Mouse (Mus musculus) mammary gland, adult 2 months (tissue): ENCODE results near the gene Pou2f2. TPM values are rescaled to one million over a fixed set of nuclear protein-coding genes. Genes with fewer than 3 reads are reported as not detected.

Experiments
- polyA plus RNA-seq: library from polyadenylated mRNA; depleted of rRNA; stranded (reverse); fragments of >200 nt; gene quantifications from 2 replicates; pipeline ENCODE4 v1.2.3, GENCODE M21; 2012; ENCODE audit warnings: low replicate concordance; rRNA removed

The Pou2f2 gene
- 9.9 and 39.4 TPM in 2 replicates for polyA plus RNA-seq

GRCm38 (mm10) chr7:25179606-25180161 is at the start of gene Pou2f2:
TSS of gene Pou2f2 (minus strand) at chr7:25179726.

GRCm38 (mm10) chr7:25221102-25221883 is 41.8 kb upstream of the Pou2f2 start, which contains the start of gene Zfp526:
TSS of gene Zfp526 (plus strand) at chr7:25221425.

GRCm38 (mm10) chr7:25220457-25221101 is 41.1 kb upstream of the Pou2f2 start, which contains the start of gene Dedd2:
TSS of gene Dedd2 (minus strand) at chr7:25220615.

GRCm38 (mm10) chr7:25071979-25072715 is 107.4 kb downstream of the Pou2f2 start, which contains the start of the genes Grik5 and Zfp574:
TSS of gene Grik5 (minus strand) at chr7:25072346.
TSS of gene Zfp574 (plus strand) at chr7:25072567.

Other genes starting within 250 kb of the Pou2f2 start
- gene Gm4881, start 235.2 kb downstream of the Pou2f2 start, polyA plus RNA-seq: not detected in 2 replicates
- 616 and 766 TPM in 2 replicates for gene Rabac1, start 207.0 kb downstream of the Pou2f2 start, polyA plus RNA-seq
- gene Atp1a3, start 173.8 kb downstream of the Pou2f2 start, polyA plus RNA-seq: 17.6 and 20.0 TPM in 2 replicates
- gene Grik5, start 107.4 kb downstream of the Pou2f2 start, polyA plus RNA-seq: 25.8 and 38.3 TPM in 2 replicates
- 32.4 and 58.6 TPM in 2 replicates for gene Zfp574, start 107.2 kb downstream of the Pou2f2 start, polyA plus RNA-seq
- gene Dedd2, start 40.9 kb upstream of the Pou2f2 start, polyA plus RNA-seq: 35.6 and 56.0 TPM in 2 replicates
- gene Zfp526, start 41.7 kb upstream of the Pou2f2 start, polyA plus RNA-seq: 16.0 and 24.9 TPM in 2 replicates
- 125 and 143 TPM in 2 replicates for gene Gsk3a, start 58.1 kb upstream of the Pou2f2 start, polyA plus RNA-seq
- gene Erf, start 71.0 kb upstream of the Pou2f2 start, polyA plus RNA-seq: 28.1 and 66.5 TPM in 2 replicates
- 74.8 and 156 TPM in 2 replicates for gene Cic, start 88.0 kb upstream of the Pou2f2 start, polyA plus RNA-seq
- gene Pafah1b3, start 118.3 kb upstream of the Pou2f2 start, polyA plus RNA-seq: 37.8 and 49.3 TPM in 2 replicates
- gene Prr19, start 121.7 kb upstream of the Pou2f2 start, polyA plus RNA-seq: 0.11 TPM in 1 of 2 replicates, not detected in the other
- gene Tmem145, start 126.4 kb upstream of the Pou2f2 start, polyA plus RNA-seq: 0.06 and 0.16 TPM in 2 replicates
- 37.0 and 62.0 TPM in 2 replicates for gene Megf8, start 137.4 kb upstream of the Pou2f2 start, polyA plus RNA-seq
- 1.6 and 9.7 TPM in 2 replicates for gene Cnfn, start 190.0 kb upstream of the Pou2f2 start, polyA plus RNA-seq
- gene Lipe, start 219.0 kb upstream of the Pou2f2 start, polyA plus RNA-seq: 870 and 942 TPM in 2 replicates
- gene Cxcl17, start 233.2 kb upstream of the Pou2f2 start, polyA plus RNA-seq: 4.4 and 7.6 TPM in 2 replicates